Mouse (Mus musculus) midbrain, embryonic 13.5 days (tissue): ENCODE measurements around the gene Thada. TPM values are rescaled to one million over a fixed set of nuclear protein-coding genes. Genes with fewer than 3 reads are reported as not detected.
A peak's percentile ranks its signal among the peaks of the same experiment; 100 is the strongest.

Source experiments
- ATAC-seq: fragments of 200-750 bp; cut with Nextera tagmentation; 2 replicates; pipeline ENCODE4 v1.8.0; 2017; ENCODE audit warnings: mild to moderate bottlenecking, moderate TSS enrichment, moderate library complexity
- H3K27ac ChIP-seq: fragments of 300-500 bp; sonication (generic); 2 replicates; pipeline ENCODE4 v1.5.1; 2015; ENCODE audit warnings: inconsistent platforms, mild to moderate bottlenecking, moderate library complexity
- H3K27me3 ChIP-seq: fragments of 300-500 bp; sonication (generic); 2 replicates; pipeline ENCODE4 v1.6.1; 2015; ENCODE audit warnings: mild to moderate bottlenecking, inconsistent platforms
- H3K36me3 ChIP-seq: fragments of 300-500 bp; sonication (generic); 2 replicates; pipeline ENCODE4 v1.6.1; 2015; ENCODE audit warnings: mild to moderate bottlenecking, inconsistent platforms
- H3K4me1 ChIP-seq: fragments of 300-500 bp; sonication (generic); replicated peaks from 2 replicates; pipeline ENCODE4 v1.6.1; 2015; ENCODE audit warnings: inconsistent platforms
- H3K4me2 ChIP-seq: fragments of 300-500 bp; sonication (generic); replicated peaks from 2 replicates; pipeline ENCODE4 v1.6.1; 2015; ENCODE audit warnings: moderate library complexity, mild to moderate bottlenecking, inconsistent platforms
- H3K4me3 ChIP-seq: fragments of 300-500 bp; sonication (generic); replicated peaks from 2 replicates; pipeline ENCODE4 v1.5.1; 2015; ENCODE audit warnings: mild to moderate bottlenecking, inconsistent platforms
- H3K9ac ChIP-seq: fragments of 300-500 bp; sonication (generic); replicated peaks from 2 replicates; pipeline ENCODE4 v1.6.1; 2015; ENCODE audit warnings: mild to moderate bottlenecking, inconsistent platforms
- H3K9me3 ChIP-seq: fragments of 300-500 bp; sonication (generic); 2 replicates; pipeline ENCODE4 v1.6.1; 2016; ENCODE audit warnings: mild to moderate bottlenecking, inconsistent platforms
- WGBS: fragments of 180-500 bp; shearing (Covaris S2); methylation state at CpG from one replicate; pipeline ENCODE4 v1.1.7; 2015; 5-methylcytosine and 5-hydroxymethylcytosine counted together
- polyA plus RNA-seq: library from polyadenylated mRNA; unstranded; fragments of >200 nt; fragmentation: Nextera tagmentation; extraction: Ambion mirVana; gene quantifications from 2 replicates; pipeline ENCODE4 v1.2.1, GENCODE M21; 2015

The Thada gene
- polyA plus RNA-seq, 1 experiment from 2014 or later: 7.6 TPM

DNA sequence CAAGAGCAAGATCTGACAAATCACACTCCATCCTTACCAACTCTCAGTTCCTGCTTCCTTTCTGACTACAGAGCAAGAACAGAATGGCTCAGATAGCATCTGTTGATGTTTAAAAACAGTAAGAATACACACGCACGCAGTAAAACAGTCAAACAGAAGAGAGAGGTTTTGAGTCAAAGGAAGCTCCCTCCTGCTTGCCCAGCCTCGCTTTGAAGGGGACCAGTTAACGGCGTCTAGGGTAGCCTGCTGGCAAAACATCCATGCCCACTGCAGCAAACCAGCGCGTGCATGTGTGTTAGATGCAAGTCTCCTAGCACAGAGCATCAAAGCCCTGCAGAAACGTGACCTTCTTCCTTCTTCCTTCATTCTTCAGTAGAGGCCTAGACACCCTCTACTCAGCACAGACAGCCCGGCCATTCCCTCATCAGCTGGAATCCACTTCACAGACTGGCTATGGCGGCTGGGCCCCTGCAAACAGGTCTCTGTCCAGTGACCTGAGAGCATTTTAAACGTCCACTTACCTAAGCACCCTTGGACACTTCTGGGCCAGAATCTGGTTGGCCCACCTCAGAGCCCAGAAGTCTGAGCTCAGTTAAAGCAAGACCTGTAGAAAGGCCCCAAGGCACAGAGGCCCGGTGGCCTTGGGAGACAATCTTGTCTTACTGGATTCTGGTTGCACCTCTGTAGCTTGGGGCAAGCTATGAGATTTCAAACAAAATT is 302.8 kb downstream of the Thada start:
- 83% methylated on average over 12 of the region's 12 CpGs for WGBS
- no peak overlapping the region for H3K9ac ChIP-seq
- no peak for ATAC-seq
- no peak overlapping the region for H3K27ac ChIP-seq
- H3K4me1 ChIP-seq: 0 out of 2 replicates have a peak, but pooled peaks cover 5% of the 10 kb centered on the region
- no peaks in the 10 kb centered on the region for H3K36me3 ChIP-seq
- H3K9me3 ChIP-seq: no peaks in the 10 kb centered on the region
- H3K27me3 ChIP-seq: no peaks in the 10 kb centered on the region
- H3K4me2 ChIP-seq: no peak overlapping the region
- no peak overlapping the region for H3K4me3 ChIP-seq

DNA sequence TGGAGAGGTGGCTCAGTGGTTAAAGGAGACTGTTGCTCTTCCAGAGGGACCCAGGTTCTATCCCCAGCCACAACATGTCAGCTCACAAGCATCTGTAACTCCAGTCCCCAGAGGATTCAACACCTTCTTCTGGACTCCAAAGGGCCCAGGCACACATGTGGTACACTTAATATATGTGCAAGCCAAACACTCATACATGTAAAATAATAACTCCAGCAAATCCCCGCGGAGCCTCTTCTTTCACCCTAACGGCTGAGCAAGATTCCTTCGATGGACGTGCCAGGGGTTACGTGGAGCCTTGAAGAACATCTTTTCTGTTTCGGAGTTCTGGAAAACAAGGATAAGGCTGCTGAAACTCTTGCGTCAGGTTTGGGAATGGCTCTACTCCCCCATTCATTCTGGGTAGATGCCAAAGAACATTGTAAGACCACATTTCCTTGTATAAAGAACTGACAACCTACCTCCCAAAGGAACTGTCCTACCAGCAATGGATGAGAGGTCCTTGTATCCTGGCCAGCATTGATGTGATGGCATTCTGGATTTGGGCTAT is 303.7 kb downstream of the Thada start:
- Histone ChIP-seq H3K4me1 (0 out of 2 replicates have a peak, but pooled peaks cover 5% of the 10 kb centered on the region), H3K4me3 (no peak overlapping the region), H3K9me3 (no peaks in the 10 kb centered on the region), H3K36me3 (no peaks in the 10 kb centered on the region), H3K27me3 (peaks cover 5% of the 10 kb centered on the region; the same call in 1 of the 2 replicates), H3K4me2 (no peak overlapping the region), H3K9ac (no peak overlapping the region), H3K27ac (no peak overlapping the region)
- no peak for ATAC-seq
- WGBS: 90% methylated on average over 8 of the region's 8 CpGs

DNA sequence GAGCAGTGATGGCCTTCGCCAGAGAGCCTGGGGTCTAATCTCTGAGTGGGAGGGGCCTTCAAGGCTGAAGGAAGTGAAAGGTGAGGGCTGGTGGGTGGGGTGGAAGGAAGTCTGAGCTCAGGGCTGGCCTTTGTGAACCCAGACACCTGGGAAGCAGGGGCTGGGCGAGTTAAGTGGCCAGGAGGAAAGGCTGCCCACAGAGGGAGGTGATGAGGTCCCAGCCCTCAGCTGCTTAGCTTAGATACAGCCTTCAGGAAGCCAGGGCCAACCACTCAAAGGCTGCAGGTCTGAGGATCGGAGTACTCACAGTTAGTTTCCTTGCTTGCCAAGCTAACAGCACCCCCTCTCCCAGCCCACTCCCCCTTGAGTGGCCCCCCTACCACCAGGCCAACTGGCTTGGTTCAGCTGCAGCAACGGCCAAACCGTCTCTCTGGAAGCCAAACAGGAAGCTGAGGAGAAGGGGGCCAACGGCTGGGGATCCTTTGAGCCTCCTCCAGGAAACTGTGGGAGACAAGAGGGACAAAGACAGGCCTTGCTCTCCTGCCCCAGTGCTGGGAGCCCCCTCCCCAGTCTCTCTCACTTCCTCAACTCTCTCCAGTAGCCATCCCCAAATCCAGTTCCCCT is 304.7 kb downstream of the Thada start:
- 0 out of 2 replicates have a peak, but pooled peaks cover 8% of the 10 kb centered on the region for H3K4me1 ChIP-seq
- 0 out of 2 replicates have a peak, but pooled peaks have one; percentile 9 for ATAC-seq
- H3K9ac ChIP-seq: no peak overlapping the region
- no peak overlapping the region for H3K4me3 ChIP-seq
- 53% methylated on average over 6 of the region's 6 CpGs for WGBS
- no peaks in the 10 kb centered on the region for H3K9me3 ChIP-seq
- peaks cover 11% of the 10 kb centered on the region; the same call in 1 of the 2 replicates for H3K27me3 ChIP-seq
- H3K4me2 ChIP-seq: no peak overlapping the region
- H3K27ac ChIP-seq: no peak overlapping the region
- H3K36me3 ChIP-seq: no peaks in the 10 kb centered on the region

DNA sequence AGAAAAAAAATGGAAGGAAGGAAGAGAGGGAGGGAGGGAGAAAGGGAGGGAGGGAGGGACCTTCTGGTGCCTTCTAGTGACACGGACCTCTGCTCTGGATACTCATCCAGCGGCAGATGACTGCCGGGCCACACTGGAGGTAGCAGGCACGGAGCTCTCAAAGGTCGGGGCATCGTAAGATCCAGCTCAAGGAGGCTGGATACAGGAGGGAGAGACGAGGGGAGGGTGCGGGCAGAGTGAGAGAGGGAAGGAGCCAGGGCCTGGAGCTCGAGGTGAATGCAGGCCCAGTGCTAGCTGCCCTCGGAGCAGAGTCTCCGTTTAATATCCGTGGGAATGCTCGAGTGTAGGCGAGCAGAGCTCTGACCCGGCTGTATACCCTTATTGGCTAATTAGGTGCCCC is 307.1 kb downstream of the Thada start:
- Histone ChIP-seq H3K4me1 (0 out of 2 replicates have a peak, but pooled peaks cover 8% of the 10 kb centered on the region), H3K27ac (no peak overlapping the region), H3K9ac (no peak overlapping the region), H3K27me3 (peaks cover 21% of the 10 kb centered on the region; the same call in 1 of the 2 replicates), H3K4me3 (no peak overlapping the region), H3K4me2 (no peak overlapping the region), H3K36me3 (no peaks in the 10 kb centered on the region), H3K9me3 (no peaks in the 10 kb centered on the region)
- WGBS: 46% methylated on average over 15 of the region's 15 CpGs
- no peak for ATAC-seq

DNA sequence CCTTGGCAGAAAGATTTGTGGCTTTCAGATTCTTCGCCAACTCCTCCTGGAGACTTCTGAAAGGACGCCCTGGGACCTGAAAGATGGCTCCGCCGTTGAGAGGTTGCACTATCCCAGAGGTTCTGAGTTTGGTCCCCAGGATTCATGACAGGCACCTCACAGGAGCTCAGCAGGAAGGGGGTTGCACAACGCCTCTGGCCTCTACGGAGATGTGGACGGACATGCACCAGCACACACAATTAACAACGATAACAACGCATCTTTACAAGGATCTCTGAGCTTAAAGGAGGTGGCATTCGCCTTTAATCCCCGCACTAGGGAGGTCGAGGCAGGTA is 307.6 kb downstream of the Thada start:
- peaks cover 21% of the 10 kb centered on the region; the same call in 1 of the 2 replicates for H3K27me3 ChIP-seq
- H3K9me3 ChIP-seq: no peaks in the 10 kb centered on the region
- H3K4me1 ChIP-seq: 0 out of 2 replicates have a peak, but pooled peaks cover 8% of the 10 kb centered on the region
- H3K4me3 ChIP-seq: no peak overlapping the region
- WGBS: 86% methylated on average over 12 of the region's 12 CpGs
- no peak overlapping the region for H3K9ac ChIP-seq
- H3K4me2 ChIP-seq: no peak overlapping the region
- no peaks in the 10 kb centered on the region for H3K36me3 ChIP-seq
- H3K27ac ChIP-seq: no peak overlapping the region
- ATAC-seq: no peak

DNA sequence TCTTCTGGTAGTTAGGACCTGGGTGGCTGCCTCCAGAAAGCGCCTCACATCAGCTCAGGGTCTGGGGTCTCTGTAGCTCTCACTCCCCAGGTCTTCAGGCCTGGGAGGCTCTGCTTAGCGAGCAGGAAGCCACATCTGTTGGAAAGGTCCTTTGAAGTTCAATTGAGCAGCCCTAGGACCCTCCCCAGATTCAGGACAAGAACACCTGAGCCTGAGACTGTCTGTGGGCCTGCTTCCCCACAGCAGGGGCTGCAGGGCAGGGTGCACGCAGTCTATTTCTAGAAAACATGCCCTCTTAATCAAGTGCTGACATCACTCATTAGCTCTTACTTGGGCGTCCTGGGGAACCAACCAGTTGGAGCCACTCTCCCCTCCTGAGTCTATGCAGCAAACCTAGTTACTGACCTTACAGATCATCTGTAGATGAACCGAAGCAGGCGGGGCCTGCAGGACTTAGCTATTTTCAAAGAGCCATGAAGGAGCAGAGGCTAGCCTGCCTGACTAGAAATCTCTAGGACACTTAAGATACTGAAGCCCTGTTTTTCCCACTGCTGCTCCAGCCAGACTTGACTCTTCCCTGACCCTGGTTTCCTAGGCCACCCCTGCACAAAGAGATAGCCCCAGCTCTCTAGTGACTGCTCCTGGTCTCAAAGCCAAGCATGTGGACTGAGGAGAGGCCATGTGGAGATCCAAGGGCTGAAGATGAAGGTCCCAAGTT is 308.1 kb downstream of the Thada start:
- Histone ChIP-seq H3K27me3 (peaks cover 21% of the 10 kb centered on the region; the same call in 1 of the 2 replicates), H3K9me3 (no peaks in the 10 kb centered on the region), H3K4me1 (0 out of 2 replicates have a peak, but pooled peaks cover 8% of the 10 kb centered on the region), H3K36me3 (no peaks in the 10 kb centered on the region), H3K4me2 (no peak overlapping the region), H3K4me3 (no peak overlapping the region), H3K9ac (no peak overlapping the region), H3K27ac (no peak overlapping the region)
- WGBS: 71% methylated on average over 6 of the region's 6 CpGs
- ATAC-seq: no peak

DNA sequence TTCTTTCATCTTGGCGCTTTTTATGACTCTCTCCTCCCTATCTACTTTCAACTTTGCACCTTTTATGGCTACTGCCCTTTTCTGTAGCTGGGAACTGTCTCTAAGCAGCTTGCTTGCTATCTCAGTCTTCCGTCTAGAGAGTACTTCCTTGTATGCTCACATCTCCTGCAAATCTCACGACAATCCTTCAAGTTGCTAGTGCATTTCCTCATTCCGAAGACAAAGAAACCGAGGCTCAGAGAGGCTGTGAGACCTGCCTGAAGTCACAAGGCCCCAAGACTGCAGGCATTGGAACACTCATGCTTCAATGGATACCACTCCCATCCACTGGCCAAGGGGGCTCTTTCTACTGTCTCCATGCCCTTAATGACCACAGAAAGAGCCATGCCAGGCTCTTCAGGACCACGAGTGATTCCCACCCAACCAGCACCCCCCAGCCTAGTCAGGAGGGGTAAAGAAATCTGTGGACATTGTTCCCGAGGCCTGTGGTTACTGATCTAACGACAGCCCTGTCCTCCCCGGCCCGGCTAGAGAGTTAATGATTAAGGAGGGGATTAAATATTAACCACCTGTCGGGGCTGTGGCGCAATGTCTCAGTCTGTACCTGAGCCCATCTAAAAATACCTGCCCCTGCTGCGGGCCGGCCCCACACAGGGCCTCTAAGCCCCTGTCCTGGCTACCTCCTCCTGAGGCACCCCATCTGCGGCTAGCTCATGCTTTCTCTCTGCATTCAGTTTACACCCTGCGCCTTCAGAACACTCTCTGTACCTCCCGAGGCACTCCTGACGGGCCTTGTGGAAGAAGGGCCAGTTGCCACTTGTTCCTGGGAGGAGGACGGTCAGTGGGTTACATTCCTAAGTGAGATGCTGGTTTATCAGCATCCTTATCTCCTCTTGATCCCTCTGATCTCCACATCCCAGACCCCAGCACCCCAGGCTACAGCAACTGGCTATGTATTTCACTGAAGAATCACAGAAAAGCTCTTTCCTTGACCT is 309.0 kb downstream of the Thada start:
- Histone ChIP-seq H3K9ac (no peak overlapping the region), H3K4me3 (no peak overlapping the region), H3K9me3 (no peaks in the 10 kb centered on the region), H3K27me3 (peaks cover 21% of the 10 kb centered on the region; the same call in 1 of the 2 replicates), H3K4me1 (0 out of 2 replicates have a peak, but pooled peaks cover 8% of the 10 kb centered on the region), H3K36me3 (no peaks in the 10 kb centered on the region), H3K27ac (no peak overlapping the region), H3K4me2 (no peak overlapping the region)
- 44% methylated on average over 19 of the region's 19 CpGs for WGBS
- no peak for ATAC-seq

DNA sequence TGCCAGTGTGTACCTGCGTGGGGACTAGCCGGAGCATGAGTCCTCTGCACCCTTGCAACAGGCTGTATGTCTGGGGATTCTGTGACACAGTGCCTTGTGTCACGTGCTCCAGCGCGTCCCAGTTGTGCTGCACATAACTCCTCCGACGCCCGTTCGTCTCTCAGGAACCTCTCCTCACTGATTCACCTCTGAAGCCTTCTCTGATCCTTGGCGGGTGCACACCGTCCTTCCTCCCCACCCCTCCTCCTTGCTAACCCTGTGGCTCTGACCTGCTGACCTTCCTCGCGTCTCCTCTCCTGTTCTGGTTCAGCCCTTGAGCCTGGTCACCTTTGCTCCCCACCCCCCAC is 309.8 kb downstream of the Thada start:
- Histone ChIP-seq H3K9ac (no peak overlapping the region), H3K36me3 (no peaks in the 10 kb centered on the region), H3K4me1 (0 out of 2 replicates have a peak, but pooled peaks cover 4% of the 10 kb centered on the region), H3K9me3 (no peaks in the 10 kb centered on the region), H3K4me2 (no peak overlapping the region), H3K27ac (no peak overlapping the region), H3K27me3 (peaks cover 21% of the 10 kb centered on the region; the same call in 1 of the 2 replicates), H3K4me3 (no peak overlapping the region)
- WGBS: 53% methylated on average over 13 of the region's 13 CpGs
- no peak for ATAC-seq

DNA sequence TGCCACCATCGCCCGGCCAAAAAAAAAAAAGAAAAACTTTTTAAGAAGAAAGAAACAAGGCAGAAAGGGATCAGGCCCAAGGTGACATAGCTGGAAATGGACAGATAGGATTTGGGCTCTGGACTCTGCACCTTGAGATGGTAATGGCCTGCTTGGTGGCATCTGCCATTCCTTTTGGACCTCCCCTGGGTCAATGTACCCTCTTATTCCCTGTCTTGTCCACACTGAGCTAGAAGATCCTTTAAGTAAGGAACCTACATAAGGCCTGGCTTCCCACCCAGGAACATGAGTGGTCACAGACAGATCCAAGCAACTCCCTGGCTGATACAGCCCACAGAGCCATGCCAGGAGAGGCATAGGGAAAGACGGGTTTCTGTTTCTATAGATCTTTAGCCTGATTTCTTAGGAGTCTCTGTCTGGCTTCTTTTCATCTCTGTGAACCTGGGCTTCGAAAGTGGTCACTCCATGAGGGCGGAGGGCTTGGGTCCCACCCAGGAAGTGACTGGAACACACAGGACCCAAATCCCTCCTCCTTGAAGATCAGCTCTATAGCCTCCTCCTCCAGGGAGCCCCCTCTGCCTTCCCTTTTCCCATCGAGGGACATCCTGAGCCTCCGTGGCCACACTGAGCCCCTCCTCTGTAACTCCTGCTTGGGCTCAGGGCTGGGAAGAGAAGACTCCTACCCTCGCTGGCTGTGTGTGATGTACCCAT is 310.3 kb downstream of the Thada start:
- no peak for ATAC-seq
- 80% methylated on average over 8 of the region's 8 CpGs for WGBS
- no peaks in the 10 kb centered on the region for H3K9me3 ChIP-seq
- H3K4me2 ChIP-seq: no peak overlapping the region
- no peak overlapping the region for H3K27ac ChIP-seq
- H3K36me3 ChIP-seq: no peaks in the 10 kb centered on the region
- no peak overlapping the region for H3K4me3 ChIP-seq
- H3K9ac ChIP-seq: no peak overlapping the region
- peaks cover 21% of the 10 kb centered on the region; the same call in 1 of the 2 replicates for H3K27me3 ChIP-seq
- 0 out of 2 replicates have a peak, but pooled peaks cover 3% of the 10 kb centered on the region for H3K4me1 ChIP-seq

DNA sequence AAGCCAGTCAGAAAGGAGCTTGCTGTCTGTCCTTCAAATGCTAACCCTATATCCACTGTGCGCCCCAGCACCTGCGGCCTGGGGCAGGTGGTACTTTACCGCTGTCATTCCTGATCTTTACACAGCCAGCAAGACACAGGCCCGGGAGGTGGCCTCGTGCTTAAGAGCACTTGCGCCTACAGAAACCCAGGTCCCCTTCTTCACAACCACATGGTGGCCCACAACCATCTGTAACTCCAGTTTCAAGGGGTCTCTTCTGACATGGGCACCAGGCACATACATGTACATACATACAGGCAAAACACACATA is 311.0 kb downstream of the Thada start:
- 94% methylated on average over 6 of the region's 6 CpGs for WGBS

More for the DNA sequence above, 311.0 kb downstream of the Thada start:
- no peaks in the 10 kb centered on the region for H3K36me3 ChIP-seq
- no peak overlapping the region for H3K4me3 ChIP-seq
- no peak overlapping the region for H3K4me2 ChIP-seq
- no peak overlapping the region for H3K9ac ChIP-seq
- no peak overlapping the region for H3K27ac ChIP-seq
- no peak for ATAC-seq
- peaks cover 21% of the 10 kb centered on the region; the same call in 1 of the 2 replicates for H3K27me3 ChIP-seq
- peaks cover 3% of the 10 kb centered on the region; the same call in 1 of the 2 replicates for H3K4me1 ChIP-seq
- H3K9me3 ChIP-seq: no peaks in the 10 kb centered on the region
